Mouse (Mus musculus) small intestine, adult 2 months (tissue): ENCODE data around the gene Rnf180.

Source experiments
- CTCF ChIP-seq: fragments of 200-500 bp; IDR thresholded peaks from 2 replicates; pipeline ENCODE4 v1.5.1; 2012; ENCODE audit warnings: low read depth, mild to moderate bottlenecking, control low read depth, inconsistent platforms, low read length, moderate library complexity, mixed read lengths; ENCODE audit not compliant: insufficient replicate concordance, insufficient read length; ENCODE audit errors: extremely low read depth
- POLR2A ChIP-seq: fragments of 200-500 bp; IDR thresholded peaks from 2 replicates; pipeline ENCODE4 v1.6.1; 2012; ENCODE audit warnings: low read depth, mild to moderate bottlenecking, control low read depth, inconsistent platforms, low read length, moderate library complexity

GRCm38 (mm10) chr13:105240810-105241209 lies 53.8 kb downstream of the Rnf180 start:
- TF ChIP-seq CTCF = no peak
- TF ChIP-seq POLR2A = no peak
